Mouse (Mus musculus) ES-E14 (cell line): ENCODE measurements around the gene Gm28729.

Experiments
- MAFK ChIP-seq: IDR thresholded peaks from 2 replicates; pipeline ENCODE4 v1.6.1; 2014; ENCODE audit warnings: mild to moderate bottlenecking, low read depth, low read length, inconsistent platforms; ENCODE audit not compliant: insufficient read depth
- ZC3H11A ChIP-seq: IDR thresholded peaks from 2 replicates; pipeline ENCODE4 v1.6.1; 2012; ENCODE audit warnings: low read depth, mild to moderate bottlenecking, inconsistent platforms, low read length, borderline replicate concordance

- TF ChIP-seq MAFK (no peak), ZC3H11A (no peak)
Measured at GRCm38 (mm10) chr9:96442081-96442480, 83.0 kb downstream of the Gm28729 start.
